Mouse (Mus musculus) heart, adult 2 months (tissue): ENCODE results near the gene Rad51ap1. TPM values are rescaled to one million over a fixed set of nuclear protein-coding genes. Genes with fewer than 3 reads are reported as not detected.
A peak's percentile ranks its signal among the peaks of the same experiment; 100 is the strongest.

Experiments
- DNase-seq, 2 experiments: peaks; one replicate each; pipeline ENCODE4 v3.0.0; 2021
- H3K27ac ChIP-seq: fragments of 200-600 bp; 2 replicates; pipeline ENCODE4 v1.8.1; 2022
- H3K27me3 ChIP-seq: fragments of 200-500 bp; 2 replicates; pipeline ENCODE4 v1.6.1; 2012; ENCODE audit warnings: mild to moderate bottlenecking, low read length, inconsistent platforms, mixed read lengths; ENCODE audit not compliant: control insufficient read depth, insufficient read depth
- H3K36me3 ChIP-seq: fragments of 200-500 bp; 2 replicates; pipeline ENCODE4 v1.6.1; 2012; ENCODE audit warnings: low read length, inconsistent platforms; ENCODE audit not compliant: control insufficient read depth, insufficient read depth
- H3K4me1 ChIP-seq: fragments of 200-500 bp; 2 replicates; pipeline ENCODE4 v1.6.1; 2011; ENCODE audit warnings: low read length; ENCODE audit not compliant: control insufficient read depth, insufficient read depth
- H3K4me3 ChIP-seq: fragments of 200-600 bp; 2 replicates; pipeline ENCODE4 v1.8.1; 2022
- H3K79me2 ChIP-seq: fragments of 200-500 bp; replicated peaks from 2 replicates; pipeline ENCODE4 v1.6.1; 2012; ENCODE audit warnings: mild to moderate bottlenecking, inconsistent platforms, low read length, moderate library complexity, mixed read lengths; ENCODE audit not compliant: control insufficient read depth, insufficient read depth
- H3K9ac ChIP-seq: fragments of 200-500 bp; 2 replicates; pipeline ENCODE4 v1.6.1; 2012; ENCODE audit warnings: low read depth, mild to moderate bottlenecking, control low read depth, inconsistent platforms, low read length, mixed read lengths
- CTCF ChIP-seq: fragments of 200-600 bp; IDR thresholded peaks from 2 replicates; pipeline ENCODE4 v1.8.1; 2022; ENCODE audit warnings: antibody characterized with exemption, mild to moderate bottlenecking, moderate library complexity
- EP300 ChIP-seq: fragments of 200-500 bp; IDR thresholded peaks from 2 replicates; pipeline ENCODE4 v1.6.1; 2011; ENCODE audit warnings: low read depth, low read length, control low read depth; ENCODE audit not compliant: insufficient read depth
- POLR2A ChIP-seq: fragments of 200-500 bp; IDR thresholded peaks from 2 replicates; pipeline ENCODE4 v1.6.1; 2011; ENCODE audit warnings: mild to moderate bottlenecking, low read depth, low read length, control low read depth; ENCODE audit not compliant: insufficient read depth
- WGBS: fragments of 180-500 bp; shearing (Covaris S2); methylation state at CpG from one replicate; pipeline ENCODE4 v1.1.7; 2018; 5-methylcytosine and 5-hydroxymethylcytosine counted together
- intact Hi-C: fragments of 180-260 bp; cut with DNase I; formaldehyde crosslinking; loops from one replicate; pipeline ENCODE4 v1.15.1; 2025
- long read RNA-seq: library from polyadenylated mRNA; stranded (forward); transcript quantifications from one replicate; pipeline ENCODE4 v2.0.0, GENCODE M21; 2021
- polyA plus RNA-seq: library from polyadenylated mRNA; depleted of rRNA; stranded (reverse); fragments of >200 nt; gene quantifications from 2 replicates; pipeline ENCODE4 v1.2.3, GENCODE M21; 2012; rRNA removed
- total RNA-seq, 2 experiments: library from RNA; stranded (reverse); gene quantifications; 2 replicates each; pipeline ENCODE4 v1.2.3; 2021

Rad51ap1 gene
- total RNA-seq (under 1 TPM; 0.36 to 0.44 TPM), polyA plus RNA-seq (0.82 and 2.4 TPM in 2 replicates)
- long read RNA-seq, partial matches to known transcripts: 1 of 1 reads
- long read RNA-seq, other reads (novel, unspliced or antisense): 0 of 1 reads

GRCm38 (mm10) chr6:126939487-126940171 lies at the start of gene Rad51ap1, which contains the start of gene D6Wsu163e:
Gene Rad51ap1, minus strand, starts transcription at chr6:126939587.
Gene D6Wsu163e, plus strand, starts transcription at chr6:126939962.
- Histone ChIP-seq H3K27me3 (no peaks in the 10 kb centered on the region), H3K4me1 (peaks cover 2% of the 10 kb centered on the region; the same call in 1 of the 2 replicates), H3K36me3 (no peaks in the 10 kb centered on the region), H3K4me3 (peak within 1 kb of the TSS; percentile 72), H3K79me2 (peaks cover 2% of the 10 kb centered on the region; the same call in 1 of the 2 replicates), H3K27ac (peak within 1 kb of the TSS; percentile 98), H3K9ac (peak within 1 kb of the TSS; percentile 72)
- under 1% methylated on average over 33 of the region's 33 CpGs for WGBS
- peak; percentile 95 to 97 for DNase-seq
- no peak for TF ChIP-seq CTCF
- TF ChIP-seq EP300: no peak
- TF ChIP-seq POLR2A: peak; percentile 70
- intact Hi-C loops: loop anchor here (2.0 to 5.0 kb wide), 3 partner anchors 91 to 508 kb away; partner anchors contain the start of genes Ndufa9 and Parp11

DNA sequence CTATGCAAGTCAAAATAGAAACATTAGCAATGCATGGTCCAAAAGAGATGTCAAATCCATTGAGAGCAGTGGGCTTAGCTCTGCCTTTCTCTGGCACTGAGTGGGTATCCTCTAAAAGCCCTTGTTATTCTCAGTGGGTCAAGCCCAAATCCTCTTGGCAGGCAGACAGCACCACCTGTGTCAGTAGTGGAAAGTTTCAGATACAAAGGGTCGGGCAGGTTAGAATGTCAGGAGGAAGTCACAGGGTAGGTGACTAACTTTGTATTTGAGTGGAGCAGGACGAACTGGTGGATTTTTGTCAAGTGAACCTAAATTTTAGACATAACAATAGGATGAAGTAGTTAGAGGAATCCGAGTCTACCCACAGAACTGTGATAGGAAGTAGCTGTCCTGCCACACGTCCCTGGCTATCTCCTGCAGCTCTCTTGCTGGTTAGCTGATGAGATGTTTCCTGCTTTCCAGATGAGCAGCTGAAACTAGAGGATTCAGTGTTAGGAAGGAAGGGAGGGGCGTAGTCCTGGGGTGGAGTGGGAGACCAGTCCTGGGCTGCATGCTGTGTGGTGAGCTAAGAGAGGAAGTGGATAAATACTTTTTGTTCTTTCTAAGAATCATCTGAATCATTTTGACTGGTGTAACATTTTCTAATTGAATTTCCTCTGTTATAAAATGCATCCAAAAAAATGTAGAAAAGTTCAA lies 42.3 kb upstream of the Rad51ap1 start:
- Histone ChIP-seq H3K27me3 (no peaks in the 10 kb centered on the region), H3K4me3 (no peak overlapping the region), H3K79me2 (no peaks in the 10 kb centered on the region), H3K27ac (peak overlapping the region; percentile 10), H3K36me3 (no peaks in the 10 kb centered on the region), H3K9ac (no peak overlapping the region), H3K4me1 (peaks cover 5% of the 10 kb centered on the region)
- peak in 1 of 2 experiments; percentile 39 for DNase-seq
- intact Hi-C loops: loop anchor here (2.0 kb wide), 1 partner anchor 43 kb away; no protein-coding TSS in a partner anchor
- WGBS: 9% methylated on average over 5 of the region's 5 CpGs
- TF ChIP-seq POLR2A: no peak
- no peak for TF ChIP-seq CTCF
- TF ChIP-seq EP300: no peak

GRCm38 (mm10) chr6:126966241-126967026 lies 27.0 kb upstream of the Rad51ap1 start:
- Histone ChIP-seq H3K4me1 (peaks cover 5% of the 10 kb centered on the region; the same call in 1 of the 2 replicates), H3K9ac (no peak overlapping the region), H3K79me2 (no peaks in the 10 kb centered on the region), H3K36me3 (peaks cover 9% of the 10 kb centered on the region), H3K27me3 (no peaks in the 10 kb centered on the region), H3K4me3 (no peak overlapping the region), H3K27ac (peak overlapping the region; percentile 47)
- WGBS: 34% methylated on average over 14 of the region's 14 CpGs
- peak in 1 of 2 experiments; percentile 11 for DNase-seq
- TF ChIP-seq EP300: no peak
- no peak for TF ChIP-seq POLR2A
- no peak for TF ChIP-seq CTCF
- intact Hi-C loops: no loop called here

GRCm38 (mm10) chr6:126963426-126963825 lies 24.0 kb upstream of the Rad51ap1 start:
- peaks cover 5% of the 10 kb centered on the region; the same call in 1 of the 2 replicates for H3K4me1 ChIP-seq
- no peaks in the 10 kb centered on the region for H3K79me2 ChIP-seq
- TF ChIP-seq EP300: no peak
- H3K36me3 ChIP-seq: peaks cover 9% of the 10 kb centered on the region
- no peak overlapping the region for H3K9ac ChIP-seq
- WGBS: 64% methylated on average over 9 of the region's 9 CpGs
- peak in 1 of 2 experiments; percentile 51 for DNase-seq
- intact Hi-C loops: no loop called here
- no peak overlapping the region for H3K4me3 ChIP-seq
- peak overlapping the region; percentile 39 for H3K27ac ChIP-seq
- H3K27me3 ChIP-seq: no peaks in the 10 kb centered on the region

- Histone ChIP-seq H3K4me3 (no peak overlapping the region), H3K36me3 (peaks cover 9% of the 10 kb centered on the region), H3K27me3 (no peaks in the 10 kb centered on the region), H3K4me1 (peaks cover 5% of the 10 kb centered on the region; the same call in 1 of the 2 replicates), H3K79me2 (no peaks in the 10 kb centered on the region), H3K27ac (no peak overlapping the region; the same call in 1 of the 2 replicates), H3K9ac (no peak overlapping the region)
- 61% methylated on average over 5 of the region's 5 CpGs for WGBS
- TF ChIP-seq EP300 (no peak), POLR2A (no peak)
- intact Hi-C loops: no loop called here
- DNase-seq: no peak
Observed at GRCm38 (mm10) chr6:126962709-126963108, 23.3 kb upstream of the Rad51ap1 start.
